Mouse (Mus musculus) midbrain, embryonic 12.5 days (tissue): ENCODE data around the gene Dvl2. TPM values are rescaled to one million over a fixed set of nuclear protein-coding genes. Genes with fewer than 3 reads are reported as not detected.

Experiments used
- ATAC-seq: fragments of 200-750 bp; cut with Nextera tagmentation; 2 replicates; pipeline ENCODE4 v1.8.0; 2017; ENCODE audit warnings: low read depth, moderate TSS enrichment, moderate library complexity; ENCODE audit not compliant: low FRiP score
- H3K27ac ChIP-seq: fragments of 300-500 bp; sonication (generic); replicated peaks from 2 replicates; pipeline ENCODE4 v1.5.1; 2016; ENCODE audit warnings: mild to moderate bottlenecking
- H3K27me3 ChIP-seq: fragments of 300-500 bp; sonication (generic); 2 replicates; pipeline ENCODE4 v1.6.1; 2016; ENCODE audit warnings: mild to moderate bottlenecking
- H3K36me3 ChIP-seq: fragments of 300-500 bp; sonication (generic); 2 replicates; pipeline ENCODE4 v1.6.1; 2016
- H3K4me1 ChIP-seq: fragments of 300-500 bp; sonication (generic); 2 replicates; pipeline ENCODE4 v1.6.1; 2016
- H3K4me2 ChIP-seq: fragments of 300-500 bp; sonication (generic); replicated peaks from 2 replicates; pipeline ENCODE4 v1.6.1; 2016; ENCODE audit warnings: mild to moderate bottlenecking, moderate library complexity
- H3K4me3 ChIP-seq: fragments of 300-500 bp; sonication (generic); 2 replicates; pipeline ENCODE4 v1.5.1; 2016; ENCODE audit warnings: mild to moderate bottlenecking
- H3K9ac ChIP-seq: fragments of 300-500 bp; sonication (generic); replicated peaks from 2 replicates; pipeline ENCODE4 v1.6.1; 2016; ENCODE audit warnings: mild to moderate bottlenecking, moderate library complexity
- H3K9me3 ChIP-seq: fragments of 300-500 bp; sonication (generic); 2 replicates; pipeline ENCODE4 v1.6.1; 2016; ENCODE audit warnings: mild to moderate bottlenecking
- WGBS: fragments of 180-500 bp; shearing (Covaris S2); methylation state at CpG from one replicate; pipeline ENCODE4 v1.1.7; 2016; 5-methylcytosine and 5-hydroxymethylcytosine counted together
- polyA plus RNA-seq: library from polyadenylated mRNA; unstranded; fragments of >200 nt; fragmentation: Nextera tagmentation; extraction: Ambion mirVana; gene quantifications from 2 replicates; pipeline ENCODE4 v1.2.1, GENCODE M21; 2016

Dvl2 gene
- polyA plus RNA-seq, 1 experiment from 2014 or later, result 45.3 TPM

DNA sequence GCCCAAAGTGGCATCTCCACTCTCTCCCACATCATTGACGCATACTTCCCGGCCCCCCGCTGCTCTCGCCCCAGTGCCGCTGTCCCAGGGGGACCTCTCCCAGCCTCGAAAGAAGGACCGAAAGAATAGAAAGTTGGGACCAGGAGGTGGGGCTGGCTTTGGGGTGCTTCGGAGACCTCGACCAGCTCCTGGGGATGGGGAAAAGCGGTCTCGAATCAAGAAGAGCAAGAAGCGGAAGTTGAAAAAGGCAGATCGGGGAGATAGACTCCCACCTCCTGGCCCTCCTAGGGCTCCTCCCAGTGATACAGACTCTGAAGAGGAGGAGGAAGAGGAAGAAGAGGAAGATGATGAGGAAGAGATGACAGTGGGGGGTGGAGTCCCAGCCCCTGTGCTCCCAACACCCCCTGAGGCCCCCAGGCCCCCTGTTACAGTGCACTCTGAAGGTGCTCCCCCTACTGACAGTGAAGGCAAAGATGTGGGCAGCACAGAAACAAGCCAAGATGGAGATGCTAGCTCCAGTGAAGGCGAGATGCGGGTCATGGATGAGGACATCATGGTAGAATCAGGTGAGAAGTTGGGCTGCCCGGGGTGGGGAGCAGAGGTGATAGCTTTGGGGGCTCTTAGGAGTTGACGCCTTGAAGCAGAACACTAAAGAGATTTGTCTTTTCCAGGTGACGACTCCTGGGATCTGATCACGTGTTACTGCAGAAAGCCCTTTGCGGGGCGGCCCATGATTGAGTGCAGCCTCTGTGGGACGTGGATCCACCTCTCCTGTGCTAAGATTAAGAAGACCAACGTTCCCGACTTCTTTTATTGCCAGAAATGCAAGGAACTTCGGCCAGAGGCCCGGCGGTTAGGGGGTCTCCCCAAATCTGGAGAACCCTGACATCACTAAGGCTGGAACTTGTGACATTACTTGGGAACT, 1.6 kb upstream of the Dvl2 start:
- WGBS, result 93% methylated on average over 27 of the region's 27 CpGs

DNA sequence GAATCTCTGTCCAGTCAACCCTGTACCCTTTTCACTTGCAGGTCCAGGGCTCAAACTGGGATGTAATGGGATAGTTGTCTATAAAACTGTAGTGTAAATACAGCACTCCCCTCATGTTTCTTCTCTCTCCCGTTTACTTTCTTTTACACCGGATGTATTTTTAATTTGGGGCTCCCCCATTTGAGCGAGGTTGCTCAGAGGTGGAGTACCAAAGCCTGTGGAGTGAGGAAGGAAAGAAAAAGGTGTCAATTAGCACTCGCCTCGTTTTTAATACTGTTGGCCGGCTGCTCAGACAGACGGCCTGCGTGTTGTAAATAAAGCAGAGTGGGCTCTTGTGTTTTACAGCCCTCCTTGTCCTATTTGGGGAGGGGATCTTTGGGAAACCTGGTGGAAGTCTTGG, 729 bp upstream of the Dvl2 start:
- Histone ChIP-seq H3K4me3 (0 out of 2 replicates have a peak overlapping the region, but pooled peaks have one; percentile 79), H3K36me3 (peaks cover 28% of the 10 kb centered on the region), H3K27ac (peak overlapping the region; percentile 96), H3K9ac (no peak overlapping the region), H3K4me1 (peaks cover 48% of the 10 kb centered on the region), H3K4me2 (0 out of 2 replicates have a peak overlapping the region, but pooled peaks have one; percentile 83), H3K9me3 (no peaks in the 10 kb centered on the region), H3K27me3 (no peaks in the 10 kb centered on the region)
- ATAC-seq, result no peak
- WGBS, result 91% methylated on average over 8 of the region's 8 CpGs

More for the DNA sequence above, 1.6 kb upstream of the Dvl2 start:
- Histone ChIP-seq H3K36me3 (peaks cover 32% of the 10 kb centered on the region), H3K9me3 (no peaks in the 10 kb centered on the region), H3K4me2 (no peak overlapping the region), H3K27me3 (no peaks in the 10 kb centered on the region), H3K27ac (no peak overlapping the region; the same call in 1 of the 2 replicates), H3K4me3 (no peak overlapping the region), H3K9ac (no peak overlapping the region), H3K4me1 (peaks cover 46% of the 10 kb centered on the region)
- ATAC-seq, result no peak

DNA sequence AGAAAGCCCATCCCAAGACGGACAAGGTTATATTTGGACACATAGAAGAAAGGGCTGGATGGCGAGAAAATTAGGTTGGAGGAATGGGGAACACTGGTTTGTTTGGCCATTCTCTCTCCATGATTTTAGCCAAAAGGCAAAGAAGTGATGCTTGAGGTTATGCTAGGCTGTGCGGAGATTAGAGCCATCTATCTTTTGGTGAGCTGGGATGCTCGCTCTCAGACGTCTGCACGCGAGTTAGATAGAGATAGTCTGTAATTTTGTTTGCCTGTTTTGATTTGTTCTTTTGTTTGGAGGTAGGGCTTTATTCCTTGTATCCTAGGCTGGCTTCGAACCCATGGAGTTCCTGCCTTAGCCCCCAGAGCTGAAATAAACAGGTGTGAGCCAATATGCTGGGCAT, 764 bp downstream of the Dvl2 start:
- H3K4me3 ChIP-seq, result peak overlapping the region; percentile 79
- H3K9me3 ChIP-seq, result no peaks in the 10 kb centered on the region
- peak overlapping the region; percentile 83 for H3K4me2 ChIP-seq
- ATAC-seq, result no peak
- WGBS, result 15% methylated on average over 8 of the region's 8 CpGs
- peaks cover 48% of the 10 kb centered on the region for H3K4me1 ChIP-seq
- H3K27me3 ChIP-seq, result no peaks in the 10 kb centered on the region
- peak overlapping the region; percentile 96 for H3K27ac ChIP-seq
- peak overlapping the region; percentile 82 for H3K9ac ChIP-seq
- peaks cover 41% of the 10 kb centered on the region for H3K36me3 ChIP-seq

DNA sequence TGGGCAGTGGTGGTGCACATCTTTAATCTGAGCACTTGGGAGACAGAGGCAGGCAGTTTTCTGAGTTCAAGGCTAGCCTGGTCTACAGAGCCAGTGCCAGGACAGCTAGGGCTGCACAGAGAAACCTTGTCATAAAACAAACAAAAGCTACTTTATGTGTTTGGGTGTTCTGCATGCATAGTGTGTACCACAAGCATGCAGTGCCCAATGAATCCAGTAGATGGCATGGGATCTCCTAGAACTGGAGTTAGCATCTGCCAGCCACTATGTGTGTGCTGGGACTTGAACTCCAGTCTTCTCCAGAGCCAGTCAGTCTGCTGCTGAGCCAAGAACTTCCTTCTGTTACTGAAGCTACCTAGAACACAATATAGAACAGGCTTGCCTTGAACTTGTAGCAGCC, 1.5 kb downstream of the Dvl2 start:
- Histone ChIP-seq H3K27ac (no peak overlapping the region), H3K36me3 (peaks cover 48% of the 10 kb centered on the region), H3K4me1 (peaks cover 48% of the 10 kb centered on the region), H3K4me3 (peak overlapping the region; percentile 79; the same call in 1 of the 2 replicates), H3K9ac (no peak overlapping the region), H3K27me3 (no peaks in the 10 kb centered on the region), H3K4me2 (peak overlapping the region; percentile 83), H3K9me3 (no peaks in the 10 kb centered on the region)
- no peak for ATAC-seq

DNA sequence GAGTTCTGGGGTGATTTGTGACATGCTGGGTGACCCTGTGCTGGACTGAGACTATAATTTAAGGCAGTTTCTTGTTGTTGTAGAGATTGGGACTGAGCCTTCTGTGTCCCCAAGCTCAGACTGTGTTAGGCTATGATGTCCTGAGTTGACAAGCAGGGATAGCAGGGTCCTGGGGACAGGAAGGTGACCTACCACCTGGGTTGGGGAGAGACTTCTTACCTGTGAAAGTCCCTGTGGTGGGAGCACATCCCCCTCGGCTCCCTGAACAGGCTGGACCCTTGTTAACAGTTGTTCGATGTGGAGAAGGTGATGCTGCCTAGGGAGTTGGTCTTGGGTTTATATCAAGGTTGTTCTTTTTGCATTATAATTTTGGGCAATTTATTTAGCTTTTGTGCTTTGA, 2.1 kb downstream of the Dvl2 start:
- 96% methylated on average over 2 of the region's 2 CpGs for WGBS
- H3K4me2 ChIP-seq, result peak overlapping the region; percentile 83
- H3K9me3 ChIP-seq, result no peaks in the 10 kb centered on the region
- peak overlapping the region; percentile 79; the same call in 1 of the 2 replicates for H3K4me3 ChIP-seq
- peaks cover 54% of the 10 kb centered on the region for H3K36me3 ChIP-seq
- 0 out of 2 replicates have a peak overlapping the region, but pooled peaks have one; percentile 11 for H3K9ac ChIP-seq
- H3K27me3 ChIP-seq, result no peaks in the 10 kb centered on the region
- no peak for ATAC-seq
- H3K4me1 ChIP-seq, result peaks cover 45% of the 10 kb centered on the region
- no peak overlapping the region for H3K27ac ChIP-seq

DNA sequence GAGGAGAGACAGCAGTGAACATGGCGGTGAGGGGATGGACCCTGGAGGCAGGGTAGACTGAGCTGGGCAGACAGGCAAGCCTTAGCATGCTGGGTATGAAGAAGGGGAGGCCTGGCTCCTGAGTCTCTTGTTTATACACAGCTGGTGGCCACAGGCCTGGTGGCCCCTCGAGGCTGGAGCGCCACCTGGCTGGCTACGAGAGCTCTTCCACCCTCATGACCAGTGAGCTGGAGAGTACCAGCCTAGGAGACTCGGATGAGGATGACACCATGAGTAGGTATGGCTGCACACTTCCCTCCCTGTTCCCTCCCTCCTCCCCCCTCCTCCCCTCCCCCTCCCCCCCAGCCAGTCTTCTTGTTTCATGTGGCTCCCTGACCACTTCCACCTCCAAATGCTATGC, 5.1 kb downstream of the Dvl2 start:
- no peaks in the 10 kb centered on the region for H3K9me3 ChIP-seq
- H3K4me2 ChIP-seq, result no peak overlapping the region
- 53% methylated on average over 5 of the region's 5 CpGs for WGBS
- H3K4me1 ChIP-seq, result peaks cover 29% of the 10 kb centered on the region
- no peak overlapping the region for H3K4me3 ChIP-seq
- H3K36me3 ChIP-seq, result peaks cover 62% of the 10 kb centered on the region
- ATAC-seq, result no peak
- H3K27ac ChIP-seq, result no peak overlapping the region
- H3K27me3 ChIP-seq, result no peaks in the 10 kb centered on the region
- H3K9ac ChIP-seq, result no peak overlapping the region

DNA sequence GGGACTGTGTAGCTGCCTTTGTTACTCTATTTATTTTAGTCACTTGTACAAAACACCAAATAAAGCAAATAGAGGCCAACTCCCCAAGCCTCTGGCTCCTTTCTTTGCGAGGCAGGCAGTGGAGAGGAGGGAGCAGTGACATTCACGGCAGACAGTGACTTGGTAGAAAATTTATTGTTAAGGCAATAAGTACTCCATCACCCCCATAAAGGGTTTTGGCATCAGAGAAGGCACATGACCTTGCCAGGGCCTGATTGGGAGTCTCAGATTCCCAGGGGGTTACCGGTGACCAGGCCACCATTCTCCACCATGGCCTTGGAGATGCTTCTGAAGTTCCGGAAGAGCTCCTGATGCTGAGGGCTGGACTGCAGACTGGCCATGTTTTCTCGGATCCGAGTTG, 9.6 kb downstream of the Dvl2 start:
- Histone ChIP-seq H3K9me3 (no peaks in the 10 kb centered on the region), H3K4me3 (no peak overlapping the region), H3K9ac (no peak overlapping the region), H3K27ac (no peak overlapping the region), H3K4me2 (no peak overlapping the region), H3K27me3 (no peaks in the 10 kb centered on the region), H3K4me1 (peaks cover 13% of the 10 kb centered on the region), H3K36me3 (peaks cover 88% of the 10 kb centered on the region)
- WGBS, result 88% methylated on average over 6 of the region's 6 CpGs
- ATAC-seq, result no peak

DNA sequence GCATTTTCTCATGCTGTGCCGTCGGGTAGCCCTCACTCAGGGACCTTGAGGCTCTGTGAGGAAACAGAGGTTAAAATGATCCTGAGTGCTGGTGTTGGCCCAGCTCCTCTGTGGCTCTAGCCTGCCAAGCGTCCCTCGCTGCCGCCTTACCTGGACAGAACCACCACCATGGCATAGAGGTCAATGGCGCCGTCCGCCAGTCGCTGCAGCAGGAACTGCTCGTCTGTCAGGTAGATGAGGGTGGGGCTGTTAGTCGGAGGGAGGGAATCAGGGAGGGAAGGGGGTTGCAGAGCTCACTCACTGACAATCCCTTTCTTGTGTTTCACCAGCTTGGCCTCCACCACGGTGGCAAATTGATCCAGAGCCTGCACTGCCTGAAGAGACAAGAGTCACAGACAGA, 10.2 kb downstream of the Dvl2 start:
- H3K9ac ChIP-seq, result no peak overlapping the region
- 90% methylated on average over 12 of the region's 12 CpGs for WGBS
- H3K27ac ChIP-seq, result no peak overlapping the region
- no peak for ATAC-seq
- H3K4me2 ChIP-seq, result no peak overlapping the region
- H3K4me1 ChIP-seq, result peaks cover 18% of the 10 kb centered on the region
- H3K9me3 ChIP-seq, result no peaks in the 10 kb centered on the region
- no peaks in the 10 kb centered on the region for H3K27me3 ChIP-seq
- H3K36me3 ChIP-seq, result peaks cover 83% of the 10 kb centered on the region
- no peak overlapping the region for H3K4me3 ChIP-seq

DNA sequence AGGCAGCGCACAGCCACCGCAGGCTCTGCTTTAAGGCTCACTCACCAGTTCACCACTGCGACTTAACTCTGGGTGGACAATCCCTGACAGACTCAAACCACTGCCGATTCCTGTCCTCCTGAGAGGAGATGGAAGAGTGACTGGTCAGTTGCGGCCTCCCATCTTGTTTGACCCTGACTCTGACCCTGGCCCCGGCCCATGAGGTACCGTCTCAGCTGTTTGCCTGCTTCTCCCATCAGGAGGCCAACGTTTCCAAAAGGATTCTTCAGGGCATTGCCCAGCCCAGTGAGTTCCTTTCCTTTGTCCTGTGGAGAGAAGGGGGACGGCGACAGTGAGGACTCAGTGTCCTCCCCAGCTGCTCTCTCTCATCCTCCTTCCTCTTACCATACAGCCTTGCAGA, 10.6 kb downstream of the Dvl2 start:
- no peak for ATAC-seq
- H3K9ac ChIP-seq, result no peak overlapping the region
- peaks cover 19% of the 10 kb centered on the region for H3K4me1 ChIP-seq
- H3K4me2 ChIP-seq, result no peak overlapping the region
- no peaks in the 10 kb centered on the region for H3K27me3 ChIP-seq
- 84% methylated on average over 10 of the region's 10 CpGs for WGBS
- H3K4me3 ChIP-seq, result no peak overlapping the region
- H3K9me3 ChIP-seq, result no peaks in the 10 kb centered on the region
- H3K36me3 ChIP-seq, result peaks cover 79% of the 10 kb centered on the region
- H3K27ac ChIP-seq, result no peak overlapping the region

DNA sequence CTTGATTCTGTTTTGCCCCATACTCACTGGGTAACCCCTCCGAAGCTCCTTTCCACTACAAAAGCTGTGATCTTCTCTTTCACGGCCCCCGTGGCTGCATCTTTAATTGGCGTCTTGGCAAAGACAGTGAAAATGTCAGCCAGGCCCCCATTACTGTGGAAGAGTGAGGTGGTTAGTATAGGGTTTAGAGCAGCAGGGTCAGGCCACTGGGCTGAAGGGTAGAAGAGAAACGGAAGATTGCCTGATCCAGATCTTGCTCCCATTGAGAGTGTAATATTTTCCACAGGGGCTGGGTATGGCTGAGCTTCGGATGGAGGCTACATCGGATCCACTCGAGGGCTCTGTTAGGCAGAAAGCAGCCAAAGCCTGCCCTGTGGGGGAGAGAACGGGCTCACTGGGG, 12.5 kb downstream of the Dvl2 start:
- H3K27me3 ChIP-seq, result no peaks in the 10 kb centered on the region
- peaks cover 31% of the 10 kb centered on the region for H3K4me1 ChIP-seq
- H3K36me3 ChIP-seq, result peaks cover 59% of the 10 kb centered on the region
- ATAC-seq, result no peak
- 88% methylated on average over 9 of the region's 9 CpGs for WGBS
- H3K9ac ChIP-seq, result 0 out of 2 replicates have a peak overlapping the region, but pooled peaks have one; percentile 4
- H3K9me3 ChIP-seq, result no peaks in the 10 kb centered on the region
- no peak overlapping the region for H3K4me3 ChIP-seq
- no peak overlapping the region for H3K4me2 ChIP-seq
- no peak overlapping the region for H3K27ac ChIP-seq

DNA sequence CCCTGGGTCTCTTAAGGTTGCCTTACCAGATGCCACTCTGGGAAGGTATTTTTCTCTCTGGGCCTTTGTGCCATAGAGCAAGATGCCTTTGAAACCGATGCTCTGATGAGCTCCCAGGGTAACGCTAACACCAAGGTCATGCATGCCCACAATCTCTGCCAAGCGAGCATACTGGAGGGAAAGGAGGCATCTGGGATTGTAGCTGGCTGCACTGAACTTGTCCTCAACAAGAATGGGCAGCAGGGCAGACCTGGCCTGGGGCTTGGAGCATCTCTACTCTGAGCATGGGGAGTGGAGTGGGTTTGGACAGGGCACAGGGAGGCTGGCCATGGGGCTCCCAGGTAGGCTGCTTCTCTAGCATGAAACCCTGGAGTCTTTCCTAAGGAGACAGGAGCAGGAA, 13.0 kb downstream of the Dvl2 start:
- no peak for ATAC-seq
- no peaks in the 10 kb centered on the region for H3K27me3 ChIP-seq
- H3K27ac ChIP-seq, result 0 out of 2 replicates have a peak overlapping the region, but pooled peaks have one; percentile 20
- no peak overlapping the region for H3K4me3 ChIP-seq
- 89% methylated on average over 3 of the region's 3 CpGs for WGBS
- peaks cover 54% of the 10 kb centered on the region for H3K36me3 ChIP-seq
- H3K9ac ChIP-seq, result 0 out of 2 replicates have a peak overlapping the region, but pooled peaks have one; percentile 4
- H3K4me1 ChIP-seq, result peaks cover 36% of the 10 kb centered on the region
- no peak overlapping the region for H3K4me2 ChIP-seq
- no peaks in the 10 kb centered on the region for H3K9me3 ChIP-seq

DNA sequence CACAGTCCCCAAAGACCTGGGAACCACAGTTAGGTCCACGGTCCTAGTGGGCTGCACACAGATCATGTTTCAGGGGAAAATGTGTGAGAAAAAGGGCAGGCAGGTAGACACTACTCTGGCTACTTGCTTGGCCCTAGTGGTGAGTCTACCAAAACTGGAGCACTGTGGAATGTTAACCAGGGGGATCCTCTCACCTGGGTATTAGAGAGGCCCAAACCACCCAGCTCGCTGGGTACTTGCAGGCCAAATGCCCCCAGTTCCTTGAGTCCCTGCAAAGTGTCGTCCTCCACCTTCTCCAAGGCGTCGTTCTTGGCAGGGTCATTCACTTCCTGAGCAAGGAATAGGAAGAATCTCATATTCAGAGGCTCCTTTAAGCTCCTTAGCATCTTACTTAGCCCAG, 13.7 kb downstream of the Dvl2 start:
- H3K27me3 ChIP-seq, result no peaks in the 10 kb centered on the region
- 60% methylated on average over 5 of the region's 5 CpGs for WGBS
- no peak overlapping the region for H3K4me2 ChIP-seq
- H3K4me3 ChIP-seq, result no peak overlapping the region
- 0 out of 2 replicates have a peak overlapping the region, but pooled peaks have one; percentile 74 for H3K9ac ChIP-seq
- ATAC-seq, result no peak
- no peaks in the 10 kb centered on the region for H3K9me3 ChIP-seq
- no peak overlapping the region for H3K27ac ChIP-seq
- peaks cover 41% of the 10 kb centered on the region for H3K4me1 ChIP-seq
- H3K36me3 ChIP-seq, result peaks cover 48% of the 10 kb centered on the region
